Mouse (Mus musculus) liver, embryonic 12.5 days (tissue): ENCODE data around the gene Sugct. TPM values are rescaled to one million over a fixed set of nuclear protein-coding genes. Genes with fewer than 3 reads are reported as not detected.
A peak's percentile ranks its signal among the peaks of the same experiment; 100 is the strongest.

Experiments used
- ATAC-seq: fragments of 200-750 bp; cut with Nextera tagmentation; 2 replicates; pipeline ENCODE4 v1.8.0; 2017; ENCODE audit warnings: moderate number of reproducible peaks, mild to moderate bottlenecking, moderate library complexity
- H3K27ac ChIP-seq: fragments of 300-500 bp; sonication (generic); 2 replicates; pipeline ENCODE4 v1.5.1; 2016; ENCODE audit warnings: mild to moderate bottlenecking
- H3K27me3 ChIP-seq: fragments of 300-500 bp; sonication (generic); replicated peaks from 2 replicates; pipeline ENCODE4 v1.6.1; 2016; ENCODE audit warnings: mild to moderate bottlenecking, moderate library complexity
- H3K36me3 ChIP-seq: fragments of 300-500 bp; sonication (generic); 2 replicates; pipeline ENCODE4 v1.6.1; 2016; ENCODE audit warnings: mild to moderate bottlenecking, moderate library complexity
- H3K4me1 ChIP-seq: fragments of 300-500 bp; sonication (generic); 2 replicates; pipeline ENCODE4 v1.6.1; 2016
- H3K4me2 ChIP-seq: fragments of 300-500 bp; sonication (generic); 2 replicates; pipeline ENCODE4 v1.6.1; 2016; ENCODE audit warnings: mild to moderate bottlenecking, moderate library complexity
- H3K4me3 ChIP-seq: fragments of 300-500 bp; sonication (generic); 2 replicates; pipeline ENCODE4 v1.5.1; 2016; ENCODE audit warnings: mild to moderate bottlenecking, moderate library complexity
- H3K9ac ChIP-seq: fragments of 300-500 bp; sonication (generic); 2 replicates; pipeline ENCODE4 v1.6.1; 2016; ENCODE audit warnings: mild to moderate bottlenecking, moderate library complexity
- H3K9me3 ChIP-seq: fragments of 300-500 bp; sonication (generic); replicated peaks from 2 replicates; pipeline ENCODE4 v1.6.1; 2016; ENCODE audit warnings: mild to moderate bottlenecking, moderate library complexity
- WGBS: fragments of 180-500 bp; shearing (Covaris S2); methylation state at CpG from one replicate; pipeline ENCODE4 v1.1.7; 2016; ENCODE audit not compliant: insufficient replicate concordance; 5-methylcytosine and 5-hydroxymethylcytosine counted together
- polyA plus RNA-seq: library from polyadenylated mRNA; unstranded; fragments of >200 nt; fragmentation: Nextera tagmentation; extraction: Ambion mirVana; gene quantifications from 2 replicates; pipeline ENCODE4 v1.2.1, GENCODE M21; 2016

Gene Sugct
- polyA plus RNA-seq, 1 experiment from 2014 or later = 3.3 TPM

- no peaks in the 10 kb centered on the region for H3K27me3 ChIP-seq
- no peak overlapping the region for H3K27ac ChIP-seq
- H3K4me1 ChIP-seq = no peaks in the 10 kb centered on the region
- H3K4me2 ChIP-seq = no peak overlapping the region
- no peak overlapping the region for H3K9ac ChIP-seq
- ATAC-seq = no peak
- 67% methylated on average over 3 of the region's 3 CpGs for WGBS
- no peaks in the 10 kb centered on the region for H3K9me3 ChIP-seq
- no peak overlapping the region for H3K4me3 ChIP-seq
- no peaks in the 10 kb centered on the region for H3K36me3 ChIP-seq
Measured at GRCm38 (mm10) chr13:17065552-17065951, 629.8 kb downstream of the Sugct start.

GRCm38 (mm10) chr13:17056650-17057049, 638.7 kb downstream of the Sugct start:
- no peak overlapping the region for H3K9ac ChIP-seq
- no peaks in the 10 kb centered on the region for H3K27me3 ChIP-seq
- H3K27ac ChIP-seq = no peak overlapping the region
- H3K4me3 ChIP-seq = no peak overlapping the region
- H3K36me3 ChIP-seq = no peaks in the 10 kb centered on the region
- 80% methylated on average over 2 of the region's 2 CpGs for WGBS
- no peak for ATAC-seq
- no peak overlapping the region for H3K4me2 ChIP-seq
- H3K9me3 ChIP-seq = no peaks in the 10 kb centered on the region
- no peaks in the 10 kb centered on the region for H3K4me1 ChIP-seq

GRCm38 (mm10) chr13:17043426-17044224, 651.7 kb downstream of the Sugct start:
- Histone ChIP-seq H3K4me3 (no peak overlapping the region), H3K9ac (no peak overlapping the region), H3K36me3 (no peaks in the 10 kb centered on the region), H3K27ac (no peak overlapping the region), H3K4me2 (no peak overlapping the region), H3K27me3 (no peaks in the 10 kb centered on the region), H3K9me3 (no peaks in the 10 kb centered on the region), H3K4me1 (no peaks in the 10 kb centered on the region)
- 66% methylated on average over 3 of the region's 3 CpGs for WGBS
- ATAC-seq = no peak

- Histone ChIP-seq H3K36me3 (no peaks in the 10 kb centered on the region), H3K4me1 (no peaks in the 10 kb centered on the region), H3K9me3 (no peaks in the 10 kb centered on the region), H3K27me3 (no peaks in the 10 kb centered on the region), H3K27ac (no peak overlapping the region), H3K4me2 (no peak overlapping the region), H3K9ac (no peak overlapping the region), H3K4me3 (no peak overlapping the region)
- 51% methylated on average over 2 of the region's 2 CpGs for WGBS
- no peak for ATAC-seq
Measured at GRCm38 (mm10) chr13:17042332-17042731, 653.0 kb downstream of the Sugct start.

- Histone ChIP-seq H3K36me3 (no peaks in the 10 kb centered on the region), H3K9me3 (no peaks in the 10 kb centered on the region), H3K4me3 (no peak overlapping the region), H3K4me1 (no peaks in the 10 kb centered on the region), H3K4me2 (no peak overlapping the region), H3K27ac (no peak overlapping the region), H3K9ac (no peak overlapping the region), H3K27me3 (no peaks in the 10 kb centered on the region)
- WGBS = 59% methylated on average over 2 of the region's 2 CpGs
- no peak for ATAC-seq
Measured at GRCm38 (mm10) chr13:17039727-17040126, 655.6 kb downstream of the Sugct start.

GRCm38 (mm10) chr13:17038341-17038740, 657.0 kb downstream of the Sugct start:
- WGBS = 62% methylated on average over 4 of the region's 4 CpGs
- H3K4me1 ChIP-seq = no peaks in the 10 kb centered on the region
- no peak for ATAC-seq
- no peaks in the 10 kb centered on the region for H3K36me3 ChIP-seq
- H3K4me3 ChIP-seq = no peak overlapping the region
- no peak overlapping the region for H3K27ac ChIP-seq
- H3K27me3 ChIP-seq = no peaks in the 10 kb centered on the region
- no peak overlapping the region for H3K4me2 ChIP-seq
- H3K9me3 ChIP-seq = no peaks in the 10 kb centered on the region
- no peak overlapping the region for H3K9ac ChIP-seq

GRCm38 (mm10) chr13:17037899-17038298, 657.5 kb downstream of the Sugct start:
- no peak for ATAC-seq
- Histone ChIP-seq H3K9ac (no peak overlapping the region), H3K4me2 (no peak overlapping the region), H3K4me3 (no peak overlapping the region), H3K27me3 (no peaks in the 10 kb centered on the region), H3K27ac (no peak overlapping the region), H3K4me1 (no peaks in the 10 kb centered on the region), H3K36me3 (no peaks in the 10 kb centered on the region), H3K9me3 (no peaks in the 10 kb centered on the region)
- 72% methylated on average over 3 of the region's 3 CpGs for WGBS

- 39% methylated on average over 1 of the region's 1 CpGs for WGBS
- no peak overlapping the region for H3K4me3 ChIP-seq
- ATAC-seq = no peak
Measured at GRCm38 (mm10) chr13:17030761-17031160, 664.6 kb downstream of the Sugct start.

GRCm38 (mm10) chr13:17028595-17028994, 666.8 kb downstream of the Sugct start:
- Histone ChIP-seq H3K27me3 (no peaks in the 10 kb centered on the region), H3K4me1 (peaks cover 31% of the 10 kb centered on the region), H3K9ac (no peak overlapping the region), H3K27ac (peak overlapping the region; percentile 89), H3K4me3 (no peak overlapping the region), H3K9me3 (no peaks in the 10 kb centered on the region), H3K4me2 (peak overlapping the region; percentile 50), H3K36me3 (no peaks in the 10 kb centered on the region)
- ATAC-seq = peak; percentile 60
- 16% methylated on average over 3 of the region's 3 CpGs for WGBS

More at GRCm38 (mm10) chr13:17030761-17031160, 664.6 kb downstream of the Sugct start:
- Histone ChIP-seq H3K9me3 (no peaks in the 10 kb centered on the region), H3K4me1 (peaks cover 26% of the 10 kb centered on the region), H3K4me2 (no peak overlapping the region), H3K27ac (no peak overlapping the region), H3K9ac (no peak overlapping the region), H3K27me3 (no peaks in the 10 kb centered on the region), H3K36me3 (no peaks in the 10 kb centered on the region)

- Histone ChIP-seq H3K36me3 (no peaks in the 10 kb centered on the region), H3K27me3 (no peaks in the 10 kb centered on the region), H3K4me3 (no peak overlapping the region), H3K9me3 (no peaks in the 10 kb centered on the region), H3K9ac (0 out of 2 replicates have a peak overlapping the region, but pooled peaks have one; percentile 17), H3K27ac (peak overlapping the region; percentile 89), H3K4me1 (peaks cover 31% of the 10 kb centered on the region), H3K4me2 (peak overlapping the region; percentile 50)
- 52% methylated on average over 4 of the region's 4 CpGs for WGBS
- peak; percentile 100 for ATAC-seq
Measured at GRCm38 (mm10) chr13:17027846-17028529, 667.4 kb downstream of the Sugct start.

- H3K27ac ChIP-seq = peak overlapping the region; percentile 72
- 81% methylated on average over 2 of the region's 2 CpGs for WGBS
- ATAC-seq = no peak
Measured at GRCm38 (mm10) chr13:17027001-17027400, 668.4 kb downstream of the Sugct start.

GRCm38 (mm10) chr13:16996464-16996863, 698.9 kb downstream of the Sugct start:
- Histone ChIP-seq H3K9ac (no peak overlapping the region), H3K27ac (no peak overlapping the region), H3K27me3 (no peaks in the 10 kb centered on the region), H3K4me1 (no peaks in the 10 kb centered on the region), H3K36me3 (no peaks in the 10 kb centered on the region), H3K4me2 (no peak overlapping the region), H3K4me3 (no peak overlapping the region), H3K9me3 (no peaks in the 10 kb centered on the region)
- WGBS = 56% methylated on average over 2 of the region's 2 CpGs
- ATAC-seq = no peak

More at GRCm38 (mm10) chr13:17027001-17027400, 668.4 kb downstream of the Sugct start:
- H3K9ac ChIP-seq = no peak overlapping the region
- H3K4me1 ChIP-seq = peaks cover 31% of the 10 kb centered on the region
- no peaks in the 10 kb centered on the region for H3K27me3 ChIP-seq
- no peaks in the 10 kb centered on the region for H3K9me3 ChIP-seq
- no peaks in the 10 kb centered on the region for H3K36me3 ChIP-seq
- no peak overlapping the region for H3K4me2 ChIP-seq
- no peak overlapping the region for H3K4me3 ChIP-seq
